Comparison of ENCODE assay signal across 11 mouse cellular contexts in the genomic region with DNA sequence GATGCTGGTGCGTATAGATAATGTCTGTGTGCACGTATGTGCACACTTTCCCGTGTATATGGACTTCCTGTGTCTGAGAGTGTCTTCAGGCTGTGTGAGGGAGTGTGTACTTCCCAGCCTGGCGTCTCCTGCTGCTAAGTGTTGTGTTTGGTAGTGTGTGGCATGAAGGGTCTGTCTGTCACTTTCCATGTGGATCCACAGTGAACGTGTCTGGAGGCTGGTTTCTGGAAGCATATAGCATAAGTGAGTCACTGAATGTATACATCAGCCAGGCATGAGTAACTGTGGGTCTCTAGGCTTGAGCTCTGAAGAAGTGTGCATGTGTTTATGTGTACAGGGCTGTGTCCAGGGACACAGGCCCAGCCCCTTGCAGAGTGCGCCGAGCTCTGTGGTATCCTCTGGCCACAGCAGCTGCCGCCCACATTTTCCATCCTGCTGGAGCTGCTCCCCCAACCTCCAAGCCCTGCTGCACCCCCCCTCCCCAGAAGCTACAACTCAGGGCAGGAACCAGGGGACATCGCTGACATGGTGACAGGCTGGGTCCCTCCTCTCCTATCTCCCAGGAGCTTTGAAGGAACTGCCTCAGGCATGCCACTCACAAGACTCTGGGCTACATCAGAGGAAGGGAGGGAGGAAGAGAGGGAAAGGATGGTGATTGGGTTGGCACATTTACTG. TPM values are rescaled to one million over a fixed set of nuclear protein-coding genes. Genes with fewer than 3 reads are reported as not detected.
DNase-seq lines count a peak whose midpoint lies in the region; ATAC-seq and TF ChIP-seq lines count a peak whose summit lies in the region.
"Had no signal": no experiment of that assay in that cellular context is flagged by ENCODE, and none has a peak within 500 bp of the region (broad histone marks: within the 10 kb centered on the region; RNA-seq: fewer than 3 reads in every experiment).

No protein-coding gene starts in this region.

- no peak for ATAC-seq in embryonic facial prominence, embryonic 14.5 days (ENCODE audit: low read depth)
- 0 out of 2 replicates have a peak, but pooled peaks have one; percentile 3 for ATAC-seq in lung, postnatal 0 days
- ATAC-seq in megakaryocyte progenitor cell, adult 5-6 weeks (replicated peaks; ENCODE audit: poor library complexity): no peak

- no peaks in the 10 kb centered on the region for H3K9me3 ChIP-seq in embryonic facial prominence, embryonic 14.5 days (ENCODE audit: control insufficient read depth, low read length)
- H3K9me3 ChIP-seq in lung, postnatal 0 days (ENCODE audit: low read length): no peaks in the 10 kb centered on the region

- TF ChIP-seq EP300 in lung, postnatal 0 days (IDR thresholded peaks at IDR 0.05): no peak

- peaks cover 24% of the 10 kb centered on the region; the same call in 1 of the 2 replicates for H3K36me3 ChIP-seq in embryonic facial prominence, embryonic 14.5 days (ENCODE audit: control insufficient read depth, insufficient read depth, low read length)
- no peaks in the 10 kb centered on the region for H3K36me3 ChIP-seq in lung, postnatal 0 days (ENCODE audit: insufficient read depth, low read length)

- no peak overlapping the region for H3K4me2 ChIP-seq in embryonic facial prominence, embryonic 14.5 days (ENCODE audit: low read depth, low read length)
- H3K4me2 ChIP-seq in lung, postnatal 0 days (replicated peaks; ENCODE audit: low read depth, low read length): no peak overlapping the region

- 67% methylated on average over 9 of the region's 9 CpGs for WGBS in embryonic facial prominence, embryonic 14.5 days
- WGBS in lung, postnatal 0 days: 51% methylated on average over 9 of the region's 9 CpGs

- peak; percentile 26 for DNase-seq in adrenal gland, adult (ENCODE audit: inconsistent age in 2 of 2, low spot score in 1 of 2)
- DNase-seq in adrenal gland, postnatal 14 days: no peak
- DNase-seq in layer of hippocampus, adult 2 months (ENCODE audit: low spot score in 2 of 2): no peak
- no peak for DNase-seq in layer of hippocampus, postnatal 25 days (ENCODE audit: extremely low spot score in 1 of 2, low spot score in 1 of 2)
- peak; percentile 57 for DNase-seq in embryonic facial prominence, embryonic 14.5 days (ENCODE audit: low spot score)
- DNase-seq in lung, postnatal 0 days (ENCODE audit: low spot score): peak; percentile 45
- no peak for DNase-seq in layer of hippocampus, postnatal 36 days
- DNase-seq: embryo, embryonic 11 days; thymus, postnatal 25 days had no signal

- H3K4me1 ChIP-seq in embryonic facial prominence, embryonic 14.5 days (ENCODE audit: control insufficient read depth, insufficient read depth, low read length): peaks cover 86% of the 10 kb centered on the region
- H3K4me1 ChIP-seq in lung, postnatal 0 days (ENCODE audit: insufficient read depth, low read depth, low read length): peaks cover 71% of the 10 kb centered on the region

- no peak overlapping the region for H3K4me3 ChIP-seq in layer of hippocampus, adult 2 months
- no peak overlapping the region for H3K4me3 ChIP-seq in embryonic facial prominence, embryonic 14.5 days (ENCODE audit: low read depth, low read length)
- no peak overlapping the region for H3K4me3 ChIP-seq in lung, postnatal 0 days (ENCODE audit: low read depth, low read length)

- H3K27ac ChIP-seq in layer of hippocampus, adult 2 months: peak overlapping the region; percentile 36; the same call in 1 of the 2 replicates
- peak overlapping the region; percentile 53 for H3K27ac ChIP-seq in embryonic facial prominence, embryonic 14.5 days (replicated peaks; ENCODE audit: low read depth, low read length)
- peak overlapping the region; percentile 51; the same call in 1 of the 2 replicates for H3K27ac ChIP-seq in lung, postnatal 0 days (ENCODE audit: low read length)

- no peaks in the 10 kb centered on the region for H3K27me3 ChIP-seq in embryonic facial prominence, embryonic 14.5 days (replicated peaks; ENCODE audit: control insufficient read depth, insufficient read depth, low read length)
- H3K27me3 ChIP-seq in lung, postnatal 0 days (replicated peaks; ENCODE audit: insufficient read depth, low read length): no peaks in the 10 kb centered on the region

- no peak for TF ChIP-seq CTCF in layer of hippocampus, adult 2 months (conservative IDR thresholded peaks at IDR 0.05)
- no peak for TF ChIP-seq CTCF in lung, postnatal 0 days (IDR thresholded peaks at IDR 0.05)

- peak overlapping the region; percentile 34; the same call in 1 of the 2 replicates for H3K9ac ChIP-seq in embryonic facial prominence, embryonic 14.5 days (ENCODE audit: low read depth, low read length)
- H3K9ac ChIP-seq in lung, postnatal 0 days (replicated peaks; ENCODE audit: low read depth): no peak overlapping the region

RNA-seq across cellular contexts. Expression of gene Soga1, which starts 5.5 kb away (rescaled TPM):
- 31.9 and 33.5 TPM in 2 replicates for total RNA-seq in adrenal gland, postnatal 14 days (2021)
- total RNA-seq in layer of hippocampus, adult 2 months (2021): 10 to 100 TPM; 31.4 to 36.3 TPM
- 10 to 100 TPM; 36.3 to 46.3 TPM for total RNA-seq in layer of hippocampus, postnatal 25 days (2021)
- 5.2 and 6.3 TPM in 2 replicates for polyA plus RNA-seq in embryonic facial prominence, embryonic 14.5 days (2014; fragmentation: Nextera tagmentation; extraction: Ambion mirVana)
- polyA plus RNA-seq in lung, postnatal 0 days (2015; fragmentation: Nextera tagmentation; extraction: Ambion mirVana): 2.5 and 3.1 TPM in 2 replicates
- total RNA-seq in megakaryocyte progenitor cell, adult 5-6 weeks (2015): 1.9 and 2.9 TPM in 2 replicates
- total RNA-seq in megakaryocyte progenitor cell, adult 5-6 weeks (2017): 2.3 and 2.4 TPM in 2 replicates
- total RNA-seq in layer of hippocampus, postnatal 36 days (2021): 10 to 100 TPM; 37.4 to 37.6 TPM

RNA-seq across cellular contexts. Expression of gene Tldc2, which starts 13.3 kb away (rescaled TPM):
- not detected in 2 replicates for total RNA-seq in adrenal gland, postnatal 14 days (2021)
- total RNA-seq in layer of hippocampus, adult 2 months (2021): not detected
- not detected for total RNA-seq in layer of hippocampus, postnatal 25 days (2021)
- not detected in 2 replicates for polyA plus RNA-seq in embryonic facial prominence, embryonic 14.5 days (2014; fragmentation: Nextera tagmentation; extraction: Ambion mirVana)
- not detected in 2 replicates for polyA plus RNA-seq in lung, postnatal 0 days (2015; fragmentation: Nextera tagmentation; extraction: Ambion mirVana)
- total RNA-seq in megakaryocyte progenitor cell, adult 5-6 weeks (2015): not detected in 2 replicates
- total RNA-seq in megakaryocyte progenitor cell, adult 5-6 weeks (2017): not detected in 2 replicates
- not detected for total RNA-seq in layer of hippocampus, postnatal 36 days (2021)
- total RNA-seq: granulocyte monocyte progenitor cell, adult 5-6 weeks had no signal

Comparison
In these comparisons a context has a peak if more than half of its experiments do, and no peak if none do; other contexts are left out.
1. DNase-seq: peak in adrenal gland, adult (2 of 2), embryonic facial prominence, embryonic 14.5 days (single experiment) and lung, postnatal 0 days (single experiment); none in adrenal gland, postnatal 14 days (single experiment), layer of hippocampus, adult 2 months (0 of 2), layer of hippocampus, postnatal 25 days (0 of 2) and layer of hippocampus, postnatal 36 days (0 of 2).
2. Peak in every context shown above with its lines, with median percentiles within 50 percentile points of each other: H3K27ac ChIP-seq.